Mouse (Mus musculus): ENCODE results near the gene Mtfr1l.

- TF ChIP-seq POLR2A (IDR thresholded peaks at IDR 0.05; ENCODE audit: low read depth, low read length) (no peak), CTCF (IDR thresholded peaks at IDR 0.05; ENCODE audit: borderline replicate concordance, insufficient read depth, low read length) (no peak)
Observed at GRCm38 (mm10) chr4:134533421-134533820, 1.8 kb downstream of the Mtfr1l start.

Data from embryonic fibroblast, embryonic 13.5 days (primary cell).